Mouse (Mus musculus) megakaryocyte, embryonic 14.5 days (primary cell): ENCODE results near the gene Polr1e. TPM values are rescaled to one million over a fixed set of nuclear protein-coding genes. Genes with fewer than 3 reads are reported as not detected.
A peak's percentile ranks its signal among the peaks of the same experiment; 100 is the strongest.
"Not testable (repeated sequence)": the region's sequence is repeated elsewhere in the genome, so short reads cannot be mapped to it uniquely, and the experiment has no call there.

Source experiments
- H3K27me3 ChIP-seq: replicated peaks from 2 replicates; pipeline ENCODE3; 2012; ENCODE audit warnings: inconsistent platforms
- H3K36me3 ChIP-seq: replicated peaks from 2 replicates; pipeline ENCODE3; 2012; ENCODE audit warnings: low read length, inconsistent platforms, mixed read lengths
- H3K4me1 ChIP-seq: 2 replicates; pipeline ENCODE4 v1.6.1; 2012; ENCODE audit warnings: inconsistent platforms
- H3K4me3 ChIP-seq: replicated peaks from 2 replicates; pipeline ENCODE3; 2012; ENCODE audit warnings: moderate library complexity, mild to moderate bottlenecking, inconsistent platforms
- H3K9me3 ChIP-seq: 2 replicates; pipeline ENCODE4 v1.6.1; 2012; ENCODE audit warnings: inconsistent platforms
- FLI1 ChIP-seq: IDR thresholded peaks from 2 replicates; pipeline ENCODE4 v1.6.1; 2012; ENCODE audit warnings: low read length, inconsistent platforms, mixed read lengths
- GATA1 ChIP-seq: IDR thresholded peaks from 3 replicates; pipeline ENCODE4 v1.6.1; 2012; ENCODE audit warnings: mixed read lengths, low read length, inconsistent platforms, borderline replicate concordance
- polyA plus RNA-seq: library from polyadenylated mRNA; stranded (reverse); fragments of >175 nt; gene quantifications from 2 replicates; pipeline ENCODE4 v1.2.3, GENCODE M21; 2012; ENCODE audit warnings: low replicate concordance; ENCODE audit not compliant: insufficient read depth

Gene Polr1e
- polyA plus RNA-seq, 1 experiment = 2.7 TPM

GRCm38 (mm10) chr4:44979794-44980338 lies 38.5 kb upstream of the Polr1e start:
- no peak for TF ChIP-seq FLI1
- no peak for TF ChIP-seq GATA1
- Histone ChIP-seq H3K36me3 (peaks cover 25% of the 10 kb centered on the region), H3K9me3 (peaks cover 5% of the 10 kb centered on the region; the same call in 1 of the 2 replicates), H3K27me3 (no peaks in the 10 kb centered on the region), H3K4me1 (peaks cover 57% of the 10 kb centered on the region), H3K4me3 (no peak overlapping the region)

- peaks cover 41% of the 10 kb centered on the region for H3K36me3 ChIP-seq
- H3K27me3 ChIP-seq = no peaks in the 10 kb centered on the region
- H3K9me3 ChIP-seq = peaks cover 5% of the 10 kb centered on the region; the same call in 1 of the 2 replicates
- H3K4me1 ChIP-seq = peaks cover 57% of the 10 kb centered on the region
- peak within 1 kb of the TSS; percentile 98 for H3K4me3 ChIP-seq
- TF ChIP-seq FLI1 (no peak), GATA1 (no peak)
These were observed 37.0 kb upstream of the Polr1e start, which contains the start of gene Grhpr for GRCm38 (mm10) chr4:44981280-44981973. TSS of gene Grhpr (plus strand) at chr4:44981395.

- Histone ChIP-seq H3K4me3 (peak overlapping the region; percentile 98), H3K36me3 (peaks cover 46% of the 10 kb centered on the region), H3K4me1 (peaks cover 57% of the 10 kb centered on the region), H3K27me3 (no peaks in the 10 kb centered on the region), H3K9me3 (peaks cover 2% of the 10 kb centered on the region; the same call in 1 of the 2 replicates)
- TF ChIP-seq GATA1 (no peak), FLI1 (no peak)
These were observed 36.5 kb upstream of the Polr1e start for GRCm38 (mm10) chr4:44981974-44982287.

GRCm38 (mm10) chr4:44982440-44983130 lies 35.8 kb upstream of the Polr1e start:
- H3K27me3 ChIP-seq = no peaks in the 10 kb centered on the region
- H3K4me1 ChIP-seq = peaks cover 54% of the 10 kb centered on the region
- TF ChIP-seq FLI1 (no peak), GATA1 (no peak)
- no peaks in the 10 kb centered on the region for H3K9me3 ChIP-seq
- H3K4me3 ChIP-seq = peak overlapping the region; percentile 98
- peaks cover 52% of the 10 kb centered on the region for H3K36me3 ChIP-seq

- peaks cover 59% of the 10 kb centered on the region for H3K36me3 ChIP-seq
- peaks cover 52% of the 10 kb centered on the region for H3K4me1 ChIP-seq
- no peaks in the 10 kb centered on the region for H3K27me3 ChIP-seq
- TF ChIP-seq FLI1 = no peak
- no peak for TF ChIP-seq GATA1
- no peaks in the 10 kb centered on the region for H3K9me3 ChIP-seq
- H3K4me3 ChIP-seq = peak overlapping the region; percentile 98
These were observed 35.1 kb upstream of the Polr1e start for GRCm38 (mm10) chr4:44983131-44983740.

GRCm38 (mm10) chr4:44990560-44990959 lies 27.8 kb upstream of the Polr1e start:
- H3K36me3 ChIP-seq = peaks cover 87% of the 10 kb centered on the region
- no peak overlapping the region for H3K4me3 ChIP-seq
- no peaks in the 10 kb centered on the region for H3K9me3 ChIP-seq
- peaks cover 12% of the 10 kb centered on the region for H3K4me1 ChIP-seq
- no peak for TF ChIP-seq GATA1
- no peak for TF ChIP-seq FLI1
- H3K27me3 ChIP-seq = no peaks in the 10 kb centered on the region

GRCm38 (mm10) chr4:44992330-44992729 lies 26.1 kb upstream of the Polr1e start:
- Histone ChIP-seq H3K4me1 (peaks cover 28% of the 10 kb centered on the region), H3K36me3 (peaks cover 77% of the 10 kb centered on the region)
- H3K9me3 ChIP-seq, H3K27me3 ChIP-seq, H3K4me3 ChIP-seq: not testable (repeated sequence)

GRCm38 (mm10) chr4:44993179-44993578 lies 25.2 kb upstream of the Polr1e start:
- not testable (repeated sequence) for H3K27me3 ChIP-seq, H3K9me3 ChIP-seq, H3K4me3 ChIP-seq
- peaks cover 71% of the 10 kb centered on the region for H3K36me3 ChIP-seq
- H3K4me1 ChIP-seq = peaks cover 36% of the 10 kb centered on the region

GRCm38 (mm10) chr4:44993847-44994246 lies 24.5 kb upstream of the Polr1e start:
- H3K27me3 ChIP-seq = no peaks in the 10 kb centered on the region
- H3K36me3 ChIP-seq = peaks cover 64% of the 10 kb centered on the region
- peaks cover 31% of the 10 kb centered on the region for H3K4me1 ChIP-seq
- TF ChIP-seq FLI1 (no peak), GATA1 (no peak)
- H3K9me3 ChIP-seq = no peaks in the 10 kb centered on the region
- H3K4me3 ChIP-seq = no peak overlapping the region

GRCm38 (mm10) chr4:44994776-44995175 lies 23.6 kb upstream of the Polr1e start:
- H3K4me1 ChIP-seq = peaks cover 39% of the 10 kb centered on the region
- peaks cover 55% of the 10 kb centered on the region for H3K36me3 ChIP-seq
- no peaks in the 10 kb centered on the region for H3K9me3 ChIP-seq
- no peak overlapping the region for H3K4me3 ChIP-seq
- no peaks in the 10 kb centered on the region for H3K27me3 ChIP-seq
- no peak for TF ChIP-seq GATA1
- TF ChIP-seq FLI1 = no peak
